Mouse (Mus musculus) heart, adult 11 months (tissue): ENCODE data around the gene Sept5.

Experiments
- DNase-seq: peaks from one replicate; pipeline ENCODE4 v3.0.0; 2022

Sept5 gene

GRCm38 (mm10) chr16:18582426-18583148 is 47.2 kb downstream of the Sept5 start:
- DNase-seq = peak; percentile 82

GRCm38 (mm10) chr16:18581623-18582205 is 48.0 kb downstream of the Sept5 start:
- DNase-seq = peak; percentile 85

DNA sequence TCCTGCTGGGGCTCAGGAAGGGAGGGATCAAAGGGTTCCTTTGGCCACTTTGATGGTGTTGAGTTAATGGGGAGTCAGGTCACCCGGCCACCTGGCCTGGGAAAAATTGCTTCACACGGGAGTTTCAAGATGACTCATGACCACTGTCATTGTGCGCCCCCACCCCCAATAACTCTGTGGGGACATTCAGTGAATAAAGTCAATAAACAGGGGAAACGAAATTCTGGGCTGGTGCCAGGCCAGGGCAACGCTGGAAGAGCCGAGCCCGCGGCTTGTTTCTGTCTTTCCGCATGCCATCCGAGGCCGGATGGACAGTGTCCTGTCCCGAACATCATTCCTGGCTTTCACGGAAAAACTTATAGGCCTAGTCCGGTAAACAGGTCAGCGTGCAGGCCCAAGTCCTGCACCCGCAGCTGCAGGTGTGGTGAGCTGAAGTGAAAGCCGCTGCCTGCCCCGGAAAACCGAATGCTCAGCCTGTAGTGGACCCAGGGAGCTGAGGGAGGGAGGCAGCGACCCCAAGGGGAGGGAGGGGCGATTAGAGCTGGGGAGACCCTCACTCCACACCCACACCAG is 48.6 kb downstream of the Sept5 start:
- DNase-seq = peak; percentile 92

DNA sequence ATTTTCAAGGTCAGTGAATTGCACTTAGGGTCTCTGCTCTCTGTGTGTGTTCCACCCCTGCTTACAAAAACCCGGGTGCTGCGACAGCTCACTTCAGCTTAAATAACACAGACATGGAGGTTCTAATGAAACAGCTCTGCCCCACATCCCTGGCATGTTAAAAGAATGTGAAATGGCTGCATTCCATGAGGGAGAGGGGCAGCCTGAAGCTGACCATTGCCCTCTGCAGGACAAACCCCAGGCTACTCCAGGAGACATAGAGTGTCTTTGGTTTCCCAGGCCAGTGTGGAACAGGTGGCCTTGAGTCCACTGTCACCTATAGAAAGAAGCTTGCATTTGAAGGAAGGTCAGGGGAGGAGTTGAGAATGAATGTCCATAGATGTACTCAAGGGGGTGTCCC is 49.4 kb downstream of the Sept5 start:
- DNase-seq = peak; percentile 82

GRCm38 (mm10) chr16:18577599-18578160 is 52.1 kb downstream of the Sept5 start:
- DNase-seq = peak; percentile 71

- peak; percentile 80 for DNase-seq
Observed at GRCm38 (mm10) chr16:18577071-18577470, 52.7 kb downstream of the Sept5 start.

- DNase-seq = peak; percentile 92
Observed at GRCm38 (mm10) chr16:18574196-18574595, 55.6 kb downstream of the Sept5 start.
